Mouse (Mus musculus) megakaryocyte, embryonic 14.5 days (primary cell): ENCODE measurements around the gene Sprr2f.

Source experiments
- FLI1 ChIP-seq: IDR thresholded peaks from 2 replicates; pipeline ENCODE4 v1.6.1; 2012; ENCODE audit warnings: low read length, inconsistent platforms, mixed read lengths
- GATA1 ChIP-seq: IDR thresholded peaks from 3 replicates; pipeline ENCODE4 v1.6.1; 2012; ENCODE audit warnings: mixed read lengths, low read length, inconsistent platforms, borderline replicate concordance

GRCm38 (mm10) chr3:92364887-92365286, at the start of gene Sprr2f:
- TF ChIP-seq FLI1 (no peak), GATA1 (no peak)
